Mouse (Mus musculus) ES-CJ7 (cell line): Measurements from ENCODE around the gene Tnfrsf1b.

Source experiments
- DNase-seq: peaks from one replicate; pipeline ENCODE4 v3.0.0; 2011; ENCODE audit warnings: low read depth, low spot score

Tnfrsf1b gene

GRCm38 (mm10) chr4:145220001-145220400 is 26.7 kb downstream of the Tnfrsf1b start:
- no peak for DNase-seq

- DNase-seq = peak; percentile 67
These were observed 27.3 kb downstream of the Tnfrsf1b start for GRCm38 (mm10) chr4:145219240-145219985.

DNA sequence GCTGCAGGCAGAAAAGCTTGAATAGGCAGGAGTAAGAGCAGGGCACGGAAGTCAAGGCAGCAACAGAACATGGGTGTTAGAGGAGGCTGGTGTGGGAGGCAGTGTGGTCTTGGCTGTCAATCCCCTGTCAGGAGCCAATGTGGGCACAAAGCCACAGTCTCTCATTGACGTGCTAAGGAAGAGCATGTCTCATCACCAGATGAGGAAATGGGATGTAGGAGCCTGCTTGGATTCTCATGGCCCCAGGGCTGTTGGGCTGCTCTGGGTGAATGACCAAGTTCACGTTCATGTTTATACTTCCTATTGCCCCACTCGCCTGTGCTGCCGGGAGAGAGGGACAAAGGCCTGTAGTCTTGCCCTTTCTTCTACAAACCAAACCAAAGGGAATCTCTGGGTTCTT is 28.8 kb downstream of the Tnfrsf1b start:
- DNase-seq = no peak

DNA sequence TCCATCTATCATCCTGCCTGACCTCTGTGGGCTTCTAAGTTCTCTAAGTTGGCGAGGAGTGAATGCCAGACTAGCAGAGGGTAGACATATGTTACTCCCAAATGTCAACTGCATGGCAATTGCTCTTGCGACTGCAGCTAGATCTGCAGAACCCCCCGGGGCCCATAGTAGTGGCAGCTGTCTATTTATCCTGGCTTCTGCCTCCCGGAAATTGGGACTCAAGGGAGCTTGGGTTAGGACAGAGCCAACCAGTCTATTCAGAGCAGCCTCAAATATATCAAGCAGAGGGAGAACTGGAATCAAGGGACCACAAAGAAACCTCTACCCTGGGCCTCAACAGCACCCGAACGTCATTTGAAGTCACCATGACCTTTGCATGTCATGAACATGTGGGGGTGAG is 29.6 kb downstream of the Tnfrsf1b start:
- no peak for DNase-seq

GRCm38 (mm10) chr4:145215396-145215795 is 31.3 kb downstream of the Tnfrsf1b start:
- no peak for DNase-seq

DNA sequence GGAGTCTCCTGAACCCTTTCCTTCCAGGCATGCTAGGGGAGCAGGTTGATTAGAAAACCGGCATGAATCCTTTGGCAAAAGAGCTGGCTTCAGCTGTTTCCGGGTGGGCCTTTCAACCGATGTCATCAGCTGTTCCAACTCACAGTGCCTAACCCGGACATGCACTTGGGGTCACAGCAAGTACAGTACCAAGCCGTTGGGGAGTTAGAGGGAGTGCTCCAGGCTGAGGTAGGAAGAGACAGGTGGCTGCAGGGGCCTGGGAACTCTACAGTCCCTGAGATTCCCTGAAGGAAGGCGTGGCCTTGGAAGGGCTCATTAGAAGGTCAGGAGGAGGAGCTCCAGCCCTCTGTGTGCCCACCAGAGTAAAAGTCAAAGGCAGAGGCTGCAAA is 31.9 kb downstream of the Tnfrsf1b start:
- peak; percentile 45 for DNase-seq

DNA sequence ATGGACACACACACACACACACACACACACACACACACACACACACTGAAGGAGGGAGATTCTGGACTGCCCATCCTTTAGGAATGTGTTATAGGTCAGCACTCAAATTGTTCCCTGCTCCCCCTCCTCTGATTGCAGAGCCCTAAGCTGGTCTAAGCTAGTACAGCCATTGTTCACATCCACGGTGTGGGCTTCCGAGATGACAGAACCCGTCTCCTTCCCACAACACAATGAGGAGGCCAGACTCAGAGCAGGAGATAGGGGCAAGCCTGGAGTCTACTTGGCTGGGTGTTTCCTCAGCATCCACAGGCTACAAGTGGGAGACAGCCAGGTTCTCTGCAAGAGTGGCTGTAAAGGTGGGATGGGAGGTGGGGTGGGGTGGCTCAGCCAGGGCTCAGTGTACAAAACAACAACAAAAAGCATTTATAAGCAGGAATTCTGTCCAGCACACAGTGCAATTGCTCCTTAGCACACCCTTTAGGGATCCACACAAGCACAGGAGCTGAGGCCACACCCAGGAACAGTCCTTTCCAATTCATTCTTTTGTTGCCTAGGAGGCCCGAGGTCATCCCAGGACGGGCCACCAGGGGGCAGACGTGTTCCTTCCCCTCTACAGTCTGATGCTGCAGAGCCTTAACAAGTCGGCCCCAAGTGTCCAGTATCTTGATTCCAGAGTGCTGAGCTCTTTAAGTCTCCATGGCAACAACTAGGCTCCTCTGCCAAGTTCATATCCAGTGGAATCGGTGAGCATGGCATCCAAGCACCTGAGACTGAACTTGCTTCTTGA is 32.5 kb downstream of the Tnfrsf1b start:
- DNase-seq = peak; percentile 96

DNA sequence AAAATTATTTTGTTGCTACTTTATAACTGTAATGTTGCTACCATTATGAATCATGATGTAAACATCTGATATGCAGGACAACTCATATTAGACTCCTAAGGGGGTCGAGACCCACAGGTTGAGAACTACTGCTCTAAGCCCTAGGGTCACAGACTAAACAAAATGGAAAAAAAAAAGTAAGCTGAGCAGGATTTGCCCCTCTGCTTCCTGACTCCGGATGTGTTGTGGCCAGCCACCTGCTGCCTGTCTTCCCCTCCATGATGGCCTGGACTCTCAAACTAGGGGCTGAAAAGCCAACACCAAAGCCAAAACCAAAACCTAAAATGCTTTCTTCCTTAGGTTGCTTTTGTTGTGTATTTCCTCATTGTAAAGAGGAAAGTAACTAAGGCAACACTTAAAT is 35.6 kb downstream of the Tnfrsf1b start:
- DNase-seq = no peak

DNA sequence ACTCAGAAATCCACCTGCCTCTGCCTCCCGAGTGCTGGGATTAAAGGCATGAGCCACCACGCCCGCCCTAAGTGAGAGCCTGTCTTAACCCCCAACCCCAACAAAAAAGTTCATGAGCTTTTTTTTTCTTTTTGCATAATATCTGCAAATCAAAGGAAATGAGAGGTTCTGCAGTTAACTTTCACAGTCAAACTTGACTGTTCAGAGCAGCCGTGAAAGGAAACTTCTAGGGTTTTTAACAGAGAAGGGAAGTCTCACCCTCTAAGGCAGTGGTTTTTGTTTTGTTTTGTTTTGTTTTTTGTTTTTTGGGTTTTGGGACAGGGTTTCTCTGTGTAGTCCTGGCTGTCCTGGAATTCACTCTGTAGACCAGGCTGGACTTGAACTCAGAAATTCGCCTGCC is 36.1 kb downstream of the Tnfrsf1b start:
- no peak for DNase-seq

DNA sequence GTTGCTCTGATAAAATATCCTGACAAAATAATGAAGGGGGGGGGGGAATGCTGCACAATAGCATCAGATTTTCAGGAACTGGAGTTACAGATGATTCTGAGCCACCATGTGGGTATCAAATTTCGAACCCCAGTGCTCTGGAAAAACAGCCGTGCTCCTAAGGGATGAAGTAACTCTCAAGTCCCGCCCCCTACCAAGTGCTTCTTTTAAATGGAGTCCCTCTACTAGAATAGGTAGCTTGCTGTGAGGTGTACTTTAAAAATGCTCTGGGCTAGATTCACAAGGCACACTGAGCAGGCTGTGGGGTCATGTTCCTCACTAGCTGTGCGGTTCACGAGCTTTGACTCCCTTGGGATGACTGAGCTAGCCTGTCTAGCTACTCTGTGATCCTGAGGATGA is 37.0 kb downstream of the Tnfrsf1b start:
- peak; percentile 85 for DNase-seq

DNA sequence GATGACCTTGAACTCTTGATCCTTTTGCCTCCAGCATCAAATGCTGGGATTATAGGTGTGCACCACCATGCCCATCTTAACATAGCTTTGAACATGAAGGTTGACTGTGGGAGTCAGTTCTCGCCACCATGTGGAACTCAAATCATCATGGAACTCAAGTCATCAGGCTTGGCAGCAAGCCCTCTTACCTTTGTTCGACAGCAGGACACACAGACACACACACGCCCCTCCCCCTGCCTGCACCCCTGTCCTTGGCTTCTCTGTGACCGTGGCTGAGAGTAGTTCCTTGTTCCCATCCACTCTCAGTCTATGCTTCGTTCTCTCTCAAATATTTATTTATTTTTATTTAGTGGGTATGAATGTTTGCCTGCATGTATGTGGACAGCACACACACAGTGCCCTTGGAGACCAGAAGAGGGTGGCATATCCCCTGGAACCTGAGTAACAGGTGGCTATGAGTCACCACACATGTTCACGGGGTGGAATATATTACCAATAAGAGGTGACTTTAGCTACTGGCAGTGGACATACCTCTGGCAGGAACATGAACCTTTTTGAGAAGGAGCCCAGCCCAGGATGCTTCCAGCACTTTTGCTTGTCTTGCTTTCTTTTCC is 37.5 kb downstream of the Tnfrsf1b start:
- DNase-seq = peak; percentile 53

GRCm38 (mm10) chr4:145207718-145208371 is 38.8 kb downstream of the Tnfrsf1b start:
- DNase-seq = peak; percentile 87

DNA sequence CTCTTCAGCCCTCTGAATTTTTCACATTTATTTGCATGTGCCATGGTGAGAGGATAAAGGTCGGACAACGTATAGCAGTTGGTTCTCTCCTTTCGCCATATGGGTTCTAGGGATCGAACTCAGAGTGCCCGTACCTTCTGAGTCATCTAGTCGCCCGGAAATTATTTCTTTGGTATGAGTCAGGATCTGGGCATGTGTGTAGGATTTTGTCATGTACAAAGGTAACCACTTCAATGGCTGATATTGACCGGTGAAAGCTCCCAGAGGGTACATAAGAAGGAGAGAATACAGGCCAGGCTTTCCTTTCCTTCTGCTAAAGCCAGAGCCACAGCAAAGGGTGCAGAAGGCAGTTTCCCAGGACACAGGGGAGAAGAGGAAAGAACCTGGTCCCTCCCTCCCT is 41.9 kb downstream of the Tnfrsf1b start:
- DNase-seq = no peak

DNA sequence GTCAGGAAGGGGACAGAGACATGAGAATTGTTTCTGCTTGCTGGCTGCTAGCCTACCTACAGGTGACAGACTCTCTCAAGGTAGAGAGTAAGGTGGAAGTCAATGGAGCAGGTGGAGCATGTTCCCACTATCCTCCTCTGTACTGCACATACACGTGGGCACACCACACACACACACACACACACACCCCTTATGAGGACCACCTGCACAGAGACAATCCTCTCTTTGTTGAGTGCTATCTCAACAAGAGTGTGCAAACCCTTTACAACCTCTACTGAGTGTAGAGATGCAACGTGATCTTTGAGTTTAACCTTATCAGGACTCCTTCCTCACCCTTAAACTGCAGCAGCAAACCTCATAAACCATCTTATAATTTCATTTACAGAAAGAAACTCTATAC is 43.4 kb downstream of the Tnfrsf1b start:
- no peak for DNase-seq

DNA sequence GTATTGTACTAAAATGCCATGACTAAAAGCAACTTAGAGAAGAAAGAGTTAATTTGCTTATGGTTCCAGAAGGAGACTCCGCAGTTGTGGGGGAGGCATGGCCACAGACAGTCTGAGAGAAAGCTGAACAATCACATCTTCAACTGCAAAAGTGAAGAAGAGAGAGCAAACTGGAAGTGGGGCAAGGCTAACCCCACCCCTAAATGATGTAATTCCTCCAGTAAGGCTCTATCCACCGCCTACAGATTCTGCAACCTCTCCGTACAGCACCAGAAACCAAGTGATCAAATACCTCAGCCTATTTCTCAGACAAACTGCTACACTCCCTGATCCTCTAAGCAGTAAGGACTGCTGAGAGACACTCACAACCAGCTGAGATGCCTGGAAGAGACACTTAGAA is 45.2 kb downstream of the Tnfrsf1b start:
- DNase-seq = no peak

- DNase-seq = peak; percentile 44
These were observed 46.5 kb downstream of the Tnfrsf1b start for GRCm38 (mm10) chr4:145199982-145200699.

DNA sequence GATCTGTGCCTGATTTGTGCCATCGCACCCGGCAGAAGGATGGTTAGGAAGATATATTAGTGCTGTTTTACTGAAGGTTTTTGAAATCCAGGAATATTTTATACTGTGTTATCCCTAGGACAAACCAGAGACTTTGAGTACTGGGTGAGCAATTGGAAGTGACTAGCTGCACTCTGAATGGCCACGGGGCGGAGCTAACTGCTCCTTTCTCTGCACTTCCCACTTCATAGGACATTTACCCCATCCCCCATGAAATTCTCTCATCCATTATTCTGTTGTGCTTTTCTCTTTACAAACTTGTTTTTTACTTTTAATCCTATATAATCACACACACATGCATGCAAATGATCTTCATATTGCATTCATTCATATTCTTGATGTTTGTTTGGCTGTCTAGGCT is 50.1 kb downstream of the Tnfrsf1b start:
- DNase-seq = peak; percentile 64

- no peak for DNase-seq
These were observed 51.5 kb downstream of the Tnfrsf1b start for GRCm38 (mm10) chr4:145195172-145195571.

DNA sequence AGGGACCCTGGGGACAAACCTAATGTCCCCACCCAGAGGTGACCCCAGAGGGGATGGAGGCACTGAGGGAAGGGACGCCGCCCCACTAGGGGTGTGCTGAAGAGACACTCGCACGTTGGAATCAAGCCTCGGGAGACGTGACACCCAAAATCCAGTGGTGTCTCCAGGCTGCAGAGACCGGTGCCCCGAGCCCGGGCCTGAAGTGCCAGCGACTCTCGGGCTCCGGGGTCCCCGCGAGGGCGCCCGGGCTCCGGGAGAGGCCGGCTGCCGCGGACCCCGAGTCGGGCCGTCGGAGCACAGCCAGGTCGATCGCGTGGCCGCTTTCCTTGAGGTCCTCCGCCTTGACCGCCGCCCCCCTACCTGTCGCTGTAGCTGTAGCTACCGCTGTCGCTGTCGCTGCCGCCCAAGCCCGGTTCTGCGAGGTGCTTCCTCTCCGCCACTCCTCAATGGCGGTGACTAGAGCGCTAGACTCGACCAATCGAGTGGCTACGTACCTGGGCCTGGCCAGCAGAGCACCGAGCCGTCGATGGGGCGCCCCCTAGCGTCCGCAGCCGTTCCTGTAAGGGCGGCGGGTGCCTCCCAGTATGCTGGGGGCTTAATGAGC is 52.0 kb downstream of the Tnfrsf1b start, which contains the start of gene Vps13d:
Gene Vps13d (minus strand): TSS at position 447 of the 604 bp plus-strand sequence.
- DNase-seq = peak; percentile 94

GRCm38 (mm10) chr4:145193991-145194511 is 52.6 kb downstream of the Tnfrsf1b start:
- DNase-seq = peak; percentile 25

DNA sequence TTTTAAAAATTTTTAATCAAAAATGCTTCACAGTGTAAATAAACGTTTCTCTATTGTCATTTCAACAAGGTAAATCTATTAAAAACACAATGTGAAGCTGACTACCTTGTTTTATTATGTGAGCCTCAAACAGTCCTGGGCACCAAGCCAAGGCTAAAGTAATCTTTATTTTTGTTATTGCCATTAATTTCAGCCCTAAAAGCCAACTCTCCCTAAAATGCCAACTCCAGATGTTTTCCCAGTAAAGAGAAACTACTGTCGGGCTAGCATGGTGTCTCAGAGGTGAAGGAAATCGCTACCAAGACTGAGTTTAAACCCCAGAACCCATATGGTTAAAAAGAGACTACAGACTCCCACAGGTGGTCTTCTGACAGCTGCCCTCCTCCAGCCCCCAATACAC is 53.3 kb downstream of the Tnfrsf1b start:
- no peak for DNase-seq
